Mouse (Mus musculus) left cerebral cortex, postnatal 10 days (tissue): Measurements from ENCODE around the gene Krt33a. TPM values are rescaled to one million over a fixed set of nuclear protein-coding genes. Genes with fewer than 3 reads are reported as not detected.

Experiments used
- DNase-seq, 2 experiments: peaks; one replicate each; pipeline ENCODE4 v3.0.0; 2021 to 2022; ENCODE audit warnings: low spot score in 2 of 2, mixed read lengths in 1 of 2; ENCODE audit errors: extremely low spot score in 1 of 2
- intact Hi-C: fragments of 180-260 bp; cut with DNase I; formaldehyde crosslinking; loops from one replicate; pipeline ENCODE4 v1.15.1; 2025
- total RNA-seq, 2 experiments: library from RNA; stranded (reverse); gene quantifications; 2 replicates each; pipeline ENCODE4 v1.2.3; 2021

Krt33a gene
- total RNA-seq: not detected

DNA sequence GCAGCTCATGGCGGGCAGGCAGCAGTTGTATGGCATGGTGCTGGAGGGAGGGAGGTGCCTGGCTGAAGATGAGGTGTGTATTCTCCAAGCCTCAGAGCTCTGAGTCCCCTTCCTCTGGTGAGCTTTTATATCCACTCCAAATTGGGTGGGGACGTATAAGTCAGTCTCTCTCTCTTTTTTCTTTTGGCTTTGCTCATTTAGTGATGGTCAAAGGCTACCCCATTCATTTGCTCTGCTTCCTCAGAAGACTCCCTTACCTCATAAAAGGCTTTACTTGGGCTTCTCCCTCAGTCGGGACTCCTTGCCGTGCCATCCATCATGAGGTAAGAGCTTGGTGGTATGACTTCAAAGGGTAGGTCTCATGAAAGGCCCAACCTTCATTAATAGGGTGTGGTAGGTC, at the start of gene Krt33a:
Gene Krt33a (minus strand): TSS at position 101 of the 400 bp plus-strand sequence.
- DNase-seq: no peak
- intact Hi-C loops: no loop called here

DNA sequence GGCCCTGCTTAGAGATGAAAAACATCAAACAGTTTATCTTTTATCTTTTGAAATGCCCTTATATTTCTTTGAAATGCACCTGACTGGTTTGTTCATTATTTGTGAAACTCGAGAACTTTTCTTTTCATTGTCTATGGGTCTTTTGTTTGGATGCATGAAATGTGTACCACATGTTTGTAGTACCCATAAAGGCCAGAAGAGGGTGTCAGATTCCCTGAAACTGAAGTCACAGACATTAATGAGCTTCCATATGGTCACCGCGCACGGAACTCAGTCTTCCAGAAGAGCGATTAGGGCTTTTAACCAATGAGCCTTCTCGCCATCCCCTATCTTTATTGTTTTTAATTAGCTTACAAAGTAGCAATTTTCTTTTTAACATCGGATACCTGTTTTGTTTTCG, 42.9 kb upstream of the Krt33a start:
- no peak for DNase-seq
- intact Hi-C loops: loop anchor here (5.0 kb wide), 1 partner anchor 223 kb away; no protein-coding TSS in a partner anchor

DNA sequence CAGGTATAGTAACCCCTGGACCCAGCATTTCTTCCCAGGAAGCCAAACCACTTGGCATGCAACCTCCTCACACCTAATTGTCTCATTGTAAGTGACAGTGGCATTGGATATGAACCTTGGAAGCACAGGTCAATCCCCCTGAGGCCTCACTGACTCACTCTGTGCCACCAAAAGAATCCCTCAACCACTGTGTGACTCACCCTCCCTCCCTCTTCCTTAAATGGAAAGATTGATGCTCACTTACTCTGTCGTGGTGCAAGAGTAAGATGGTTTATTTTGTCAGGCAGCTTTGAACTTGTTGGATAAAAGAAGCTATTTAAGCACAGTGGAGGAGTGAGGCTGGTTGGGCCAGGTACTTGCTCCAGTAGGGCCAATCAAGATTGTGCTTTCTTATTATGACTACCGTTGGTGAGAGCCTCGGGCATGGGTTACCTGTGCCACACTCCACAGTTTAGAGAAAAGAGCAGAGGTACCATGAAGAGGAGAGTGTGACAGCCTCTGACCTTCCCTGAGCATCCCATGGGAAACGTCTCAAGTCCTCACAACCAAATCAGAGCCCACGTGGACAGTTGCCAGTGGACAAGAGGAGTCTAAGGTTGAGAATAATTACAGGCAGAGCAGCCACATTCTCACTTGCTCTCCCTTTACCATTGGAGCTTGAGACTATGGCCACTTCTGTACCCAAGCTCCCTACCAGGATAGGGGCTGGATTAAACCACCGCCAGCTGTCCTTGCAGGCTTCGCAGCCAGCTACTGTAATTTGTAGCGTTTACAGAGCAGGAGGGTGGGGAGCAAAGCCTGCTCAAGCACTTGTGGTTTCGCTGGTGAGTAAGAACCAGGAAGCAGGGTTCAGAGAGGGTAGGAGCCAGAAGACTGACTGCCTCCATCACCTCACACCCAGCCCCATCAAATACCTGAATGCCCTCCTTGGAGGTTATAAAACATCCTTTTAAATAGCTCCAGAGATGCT, 40.0 kb upstream of the Krt33a start:
- DNase-seq: no peak
- intact Hi-C loops: loop anchor here (5.0 kb wide), 1 partner anchor 226 kb away; no protein-coding TSS in a partner anchor

DNA sequence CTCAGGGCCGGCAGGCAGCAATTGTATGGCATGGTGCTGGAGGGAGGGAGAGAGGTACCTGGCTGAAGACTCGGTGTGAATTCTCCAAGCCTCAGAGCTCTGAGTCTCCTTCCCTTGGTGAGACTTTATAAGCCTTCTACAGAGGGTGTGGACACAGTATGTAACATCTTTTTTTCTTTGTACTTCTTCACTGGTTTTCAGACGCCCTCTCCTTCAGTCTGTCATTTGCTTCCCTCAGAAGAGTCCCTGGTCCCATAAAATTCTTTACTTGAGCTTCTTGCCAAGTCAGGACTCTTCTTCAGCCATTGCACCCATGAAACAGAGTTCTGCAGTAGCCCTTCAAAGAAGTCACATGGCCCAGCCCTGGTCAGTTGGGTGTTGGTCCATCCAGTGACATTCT, 34.4 kb upstream of the Krt33a start, which contains the start of gene Krt31:
Gene Krt31 (minus strand): TSS at position 101 of the 400 bp plus-strand sequence.
- DNase-seq: no peak
- intact Hi-C loops: no loop called here

DNA sequence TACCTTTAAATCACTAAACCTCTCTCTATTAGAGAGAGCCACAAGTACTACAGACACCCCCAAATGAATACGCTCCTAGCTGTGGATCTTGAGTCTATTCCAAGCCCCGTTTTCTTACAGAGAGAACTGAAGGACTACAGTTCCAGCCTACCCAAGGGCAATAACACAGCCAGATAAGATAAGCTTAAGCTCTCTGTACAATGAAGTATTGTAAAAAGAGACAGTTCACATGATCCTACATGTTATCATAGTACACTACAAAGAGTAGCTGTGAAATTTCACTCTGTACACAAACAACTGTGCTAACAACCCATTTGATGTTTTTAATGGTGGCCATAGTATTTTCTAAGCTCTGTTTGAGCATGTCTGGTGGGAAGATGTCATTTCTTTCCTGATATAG, 31.2 kb upstream of the Krt33a start:
- no peak for DNase-seq
- intact Hi-C loops: no loop called here

DNA sequence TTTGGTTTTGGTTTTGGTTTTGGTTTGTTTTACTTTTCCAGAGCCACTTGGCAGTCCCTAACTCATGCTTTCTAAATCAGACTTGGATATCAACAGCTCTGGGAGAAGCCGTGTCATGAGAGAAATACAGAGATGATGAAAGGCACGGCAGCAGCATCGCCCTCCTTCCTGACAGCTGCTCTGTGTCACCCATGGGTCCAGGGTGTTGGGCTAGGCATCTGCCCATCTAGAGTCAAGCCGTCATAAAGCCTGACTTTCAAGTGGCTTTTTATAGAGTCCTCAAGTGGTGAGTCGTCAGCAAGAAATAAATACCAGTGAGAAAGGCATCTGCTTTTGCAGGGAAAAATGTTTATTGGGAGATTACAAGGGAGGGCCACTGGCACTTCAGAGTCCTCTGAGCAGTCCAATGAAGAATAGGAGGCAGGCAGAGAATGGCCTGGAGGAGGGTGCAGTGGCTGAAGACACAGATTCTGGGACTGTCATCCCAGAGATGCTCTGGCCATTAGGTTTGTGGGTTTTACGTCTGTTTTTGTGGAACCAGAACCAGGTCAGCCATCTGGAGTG, 30.4 kb upstream of the Krt33a start:
- DNase-seq: peak in 1 of 2 experiments; percentile 4
- intact Hi-C loops: no loop called here

DNA sequence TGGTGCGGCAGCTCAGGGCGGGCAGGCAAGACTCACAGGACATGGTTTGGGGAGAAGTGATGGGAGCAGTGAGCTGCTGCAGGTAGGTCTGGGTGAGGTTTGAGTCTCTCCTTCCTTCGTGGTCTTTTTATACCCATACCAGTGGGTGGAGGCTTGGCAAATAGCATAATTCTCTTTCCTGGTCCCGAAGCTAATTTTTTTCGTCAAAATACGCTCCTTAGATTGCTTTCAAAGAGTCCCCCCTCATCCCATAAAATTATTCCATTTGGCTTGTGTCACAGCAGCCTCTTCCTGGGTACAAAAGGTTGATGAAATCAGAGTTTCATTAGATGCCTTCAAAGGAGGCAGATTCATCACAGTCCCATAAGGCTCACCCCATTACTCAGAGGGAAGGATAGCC, 25.4 kb upstream of the Krt33a start, which contains the start of gene Krt34:
Gene Krt34 (minus strand): TSS at position 101 of the 400 bp plus-strand sequence.
- intact Hi-C loops: no loop called here
- no peak for DNase-seq

DNA sequence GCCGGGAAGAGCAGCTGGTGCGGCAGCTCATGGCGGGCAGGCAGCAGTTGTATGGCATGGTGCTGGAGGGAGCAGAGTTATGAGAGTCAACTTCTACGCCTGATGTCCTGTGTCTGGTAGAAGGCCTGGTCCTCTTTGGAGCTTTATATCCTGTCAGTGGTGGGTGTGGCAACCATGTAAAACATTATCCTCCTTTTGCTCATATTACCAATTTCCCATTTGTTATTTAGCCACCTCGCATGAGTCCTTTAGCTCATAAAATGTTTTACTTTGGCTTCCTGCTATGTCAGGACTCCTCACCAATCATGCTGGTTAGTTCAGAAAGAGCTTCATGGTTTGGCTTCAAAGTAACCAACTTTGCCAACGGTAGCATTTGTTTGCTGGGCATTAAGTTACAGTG, 13.8 kb upstream of the Krt33a start, which contains the start of gene Krt33b:
Gene Krt33b (minus strand): TSS at position 101 of the 400 bp plus-strand sequence.
- intact Hi-C loops: no loop called here

DNA sequence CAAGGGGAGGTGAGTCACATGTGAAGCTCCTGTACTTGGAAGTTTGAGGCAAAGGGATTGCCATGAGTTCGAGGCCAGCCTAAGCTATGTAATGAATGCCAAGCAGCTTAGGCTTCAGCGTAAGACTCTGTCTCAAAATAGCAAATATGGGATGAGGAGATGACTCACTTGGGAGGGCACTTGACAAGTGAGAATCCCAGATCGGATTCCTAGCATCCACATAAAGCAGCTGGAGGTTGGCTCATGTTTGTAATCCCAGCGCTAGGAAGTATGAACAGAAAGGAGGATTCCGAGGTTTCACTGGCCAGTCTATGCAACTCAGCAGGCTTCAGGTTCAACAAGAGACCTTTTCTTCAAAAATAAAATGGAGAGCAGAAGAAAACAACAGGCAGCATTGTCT, 5.4 kb upstream of the Krt33a start:
- intact Hi-C loops: no loop called here
- no peak for DNase-seq

More for the DNA sequence above, 13.8 kb upstream of the Krt33a start, which contains the start of gene Krt33b:
- no peak for DNase-seq

DNA sequence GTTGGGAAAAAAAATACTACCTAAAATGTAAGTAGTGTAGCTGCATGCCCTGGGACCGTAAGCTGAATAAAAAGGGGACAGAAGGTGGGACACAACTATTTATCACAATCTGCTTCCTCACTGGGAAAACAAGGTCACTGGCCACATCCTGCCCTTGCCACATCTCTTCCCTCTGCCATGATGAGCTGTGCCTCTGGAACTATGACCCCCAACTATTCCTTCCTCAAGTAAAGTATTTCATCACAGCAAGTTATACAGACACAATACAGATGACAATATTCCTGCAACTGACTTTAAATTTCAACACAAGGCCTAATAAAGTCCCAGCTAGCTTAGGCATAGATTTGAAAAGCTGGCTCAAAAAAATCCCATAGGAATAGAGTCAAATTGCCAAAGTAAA, 3.5 kb upstream of the Krt33a start:
- no peak for DNase-seq
- intact Hi-C loops: no loop called here

DNA sequence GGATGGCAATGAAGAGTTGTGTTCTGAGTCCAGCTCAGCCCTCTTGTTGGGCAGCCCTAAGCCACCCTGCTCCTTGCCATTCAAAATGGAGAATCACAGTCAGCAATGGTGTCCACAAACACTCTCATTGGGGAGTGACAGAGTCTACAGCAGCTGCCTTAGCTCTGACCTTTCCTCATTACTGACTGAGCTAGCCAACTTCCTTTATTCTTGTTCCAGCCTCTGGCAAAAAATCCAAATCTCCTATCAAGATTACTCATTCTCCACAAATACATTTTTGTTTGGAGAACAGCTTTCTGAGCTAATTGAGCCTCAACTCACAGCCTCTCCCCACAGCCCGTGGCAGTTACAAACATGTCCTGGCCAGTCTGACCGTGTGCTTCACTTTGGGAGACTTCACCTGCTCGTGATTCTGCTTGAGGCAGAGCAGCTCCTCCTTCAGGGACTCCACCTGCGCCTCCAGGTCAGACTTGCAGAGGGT, 2.3 kb downstream of the Krt33a start:
- intact Hi-C loops: no loop called here
- DNase-seq: no peak

DNA sequence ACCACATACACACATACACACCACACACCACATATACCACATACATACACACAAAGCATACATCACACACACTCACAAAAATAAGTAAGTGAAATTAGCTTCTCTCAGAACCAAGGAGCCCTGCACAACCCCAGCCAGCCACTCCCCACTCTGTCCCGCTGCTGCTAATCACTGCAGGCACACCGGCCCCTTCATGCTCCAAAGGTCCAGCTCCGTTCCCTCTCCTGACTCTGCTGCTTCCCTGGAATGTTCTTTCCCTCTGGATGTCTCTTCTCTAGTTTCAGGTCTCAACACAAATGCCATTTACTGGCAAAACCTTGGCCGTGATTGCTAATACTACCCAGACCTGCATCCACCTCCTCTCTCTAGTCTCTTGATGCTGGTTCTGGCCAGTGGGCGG, 5.3 kb downstream of the Krt33a start:
- intact Hi-C loops: no loop called here
- no peak for DNase-seq

DNA sequence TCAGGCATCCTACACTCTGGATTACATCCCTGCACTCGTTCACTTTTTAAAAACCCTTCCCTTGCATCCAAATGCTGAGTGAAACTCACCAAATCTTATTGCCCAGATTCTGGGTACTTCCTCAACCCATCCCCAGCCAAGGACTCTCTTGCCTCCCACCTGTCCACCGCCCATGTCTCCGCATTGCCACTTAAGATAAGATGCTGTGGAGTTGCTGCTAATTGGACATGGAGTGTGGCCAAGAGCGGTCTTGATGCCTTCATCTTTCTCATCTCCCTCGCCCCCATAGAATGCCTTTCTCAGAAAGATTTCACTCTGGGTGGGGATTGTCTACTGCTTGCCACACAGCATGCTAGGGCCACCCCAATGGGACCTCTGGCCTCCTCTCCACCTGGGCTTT, 7.7 kb downstream of the Krt33a start:
- intact Hi-C loops: loop anchor here (5.0 to 10.0 kb wide), 2 partner anchors 274 to 624 kb away; partner anchors contain the start of gene Krt10

DNA sequence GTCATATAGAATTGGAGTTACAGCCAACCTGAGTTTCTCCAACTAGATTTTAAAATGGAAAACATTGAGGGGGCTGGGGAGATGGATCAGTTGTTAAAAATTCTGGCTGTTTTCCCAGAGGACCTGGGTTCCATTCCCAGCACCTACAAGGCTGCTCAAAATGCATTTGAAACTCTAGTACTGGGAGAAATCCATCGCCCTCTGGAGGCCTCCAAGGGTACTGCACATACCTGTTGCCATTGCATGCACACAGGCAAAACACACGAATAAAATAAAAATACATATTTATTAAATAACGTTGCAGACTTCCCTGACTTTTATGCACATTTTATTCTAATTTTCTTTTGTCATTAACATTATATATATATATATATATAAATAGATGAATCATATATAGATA, 9.4 kb downstream of the Krt33a start:
- intact Hi-C loops: loop anchor here (5.0 to 10.0 kb wide), 2 partner anchors 276 to 622 kb away; partner anchors contain the start of gene Krt10
- DNase-seq: no peak

More for the DNA sequence above, 7.7 kb downstream of the Krt33a start:
- no peak for DNase-seq

DNA sequence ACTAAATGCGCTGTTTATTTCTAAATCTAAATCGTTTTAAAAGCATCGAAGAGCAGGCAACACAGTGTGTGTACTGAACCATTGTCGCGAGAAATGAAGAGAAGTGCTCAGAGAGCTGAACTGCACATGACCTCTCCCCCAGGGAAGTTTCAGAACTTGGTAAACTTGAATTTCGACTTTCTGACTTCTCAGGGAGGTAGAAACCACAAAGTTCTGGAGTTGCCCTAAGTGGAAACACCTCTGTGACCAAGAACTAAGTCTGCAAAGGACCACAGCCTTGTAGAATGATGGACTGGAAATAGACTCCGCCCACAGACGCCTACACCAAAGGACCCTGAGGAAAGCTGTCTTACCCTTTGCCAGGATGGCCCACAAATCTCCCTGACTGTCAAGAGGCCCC, 10.1 kb downstream of the Krt33a start:
- no peak for DNase-seq
- intact Hi-C loops: loop anchor here (2.0 to 10.0 kb wide), 3 partner anchors 276 to 621 kb away; partner anchors contain the start of gene Krt10

DNA sequence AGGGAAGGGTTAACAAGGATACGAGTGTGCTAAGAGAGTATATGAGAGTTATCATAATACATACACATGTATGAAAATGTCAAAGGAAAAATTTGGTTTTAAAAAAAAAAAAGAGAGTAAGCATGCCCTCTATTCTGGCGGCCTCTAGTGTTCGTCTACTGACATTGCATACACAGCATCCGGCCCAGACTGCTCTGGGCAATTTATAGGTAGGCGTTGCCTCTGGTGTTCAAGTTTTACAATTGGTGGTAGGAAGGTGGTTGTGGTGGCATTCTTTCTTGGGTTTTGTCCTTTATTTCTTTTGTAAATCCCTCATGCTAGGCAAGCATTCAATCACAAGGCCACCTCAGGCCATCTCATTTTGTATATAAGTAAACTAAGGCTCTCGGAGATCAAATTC, 11.2 kb downstream of the Krt33a start:
- peak; percentile 44 to 73 for DNase-seq
- intact Hi-C loops: loop anchor here (2.0 to 10.0 kb wide), 3 partner anchors 277 to 620 kb away; partner anchors contain the start of gene Krt10

DNA sequence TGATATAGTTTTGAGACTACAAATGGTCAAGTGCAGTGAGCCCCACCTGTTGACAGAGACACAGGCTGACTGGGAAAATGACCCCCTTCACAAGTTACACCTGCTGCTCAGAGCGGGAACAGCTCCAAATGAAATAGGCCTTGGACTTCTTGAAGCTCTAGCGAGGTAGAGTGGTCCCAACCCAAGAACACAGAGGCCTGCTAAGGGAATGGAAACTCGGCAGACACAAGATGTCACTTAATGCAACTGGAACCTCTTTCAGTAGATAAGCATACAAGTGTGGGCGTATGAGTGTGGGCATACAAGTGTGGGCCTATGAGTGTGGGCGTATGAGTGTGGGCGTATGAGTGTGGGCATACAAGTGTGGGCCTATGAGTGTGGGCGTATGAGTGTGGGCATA, 16.9 kb downstream of the Krt33a start:
- intact Hi-C loops: no loop called here

DNA sequence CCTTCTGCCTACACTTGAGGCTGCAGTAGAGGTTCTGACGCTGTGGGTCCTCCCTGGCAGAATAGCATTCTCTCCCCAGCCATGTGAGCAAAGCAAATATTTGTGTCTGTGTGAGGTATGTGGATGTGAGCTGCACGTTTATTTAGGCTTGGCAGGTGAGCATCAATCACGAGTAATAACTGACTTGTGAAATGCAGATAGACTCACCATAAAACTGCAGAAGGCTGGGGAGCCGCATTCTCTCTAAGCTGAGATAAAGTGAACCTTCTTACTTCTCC, 21.7 kb downstream of the Krt33a start:
- intact Hi-C loops: no loop called here
- no peak for DNase-seq

More for the DNA sequence above, 16.9 kb downstream of the Krt33a start:
- DNase-seq: no peak

DNA sequence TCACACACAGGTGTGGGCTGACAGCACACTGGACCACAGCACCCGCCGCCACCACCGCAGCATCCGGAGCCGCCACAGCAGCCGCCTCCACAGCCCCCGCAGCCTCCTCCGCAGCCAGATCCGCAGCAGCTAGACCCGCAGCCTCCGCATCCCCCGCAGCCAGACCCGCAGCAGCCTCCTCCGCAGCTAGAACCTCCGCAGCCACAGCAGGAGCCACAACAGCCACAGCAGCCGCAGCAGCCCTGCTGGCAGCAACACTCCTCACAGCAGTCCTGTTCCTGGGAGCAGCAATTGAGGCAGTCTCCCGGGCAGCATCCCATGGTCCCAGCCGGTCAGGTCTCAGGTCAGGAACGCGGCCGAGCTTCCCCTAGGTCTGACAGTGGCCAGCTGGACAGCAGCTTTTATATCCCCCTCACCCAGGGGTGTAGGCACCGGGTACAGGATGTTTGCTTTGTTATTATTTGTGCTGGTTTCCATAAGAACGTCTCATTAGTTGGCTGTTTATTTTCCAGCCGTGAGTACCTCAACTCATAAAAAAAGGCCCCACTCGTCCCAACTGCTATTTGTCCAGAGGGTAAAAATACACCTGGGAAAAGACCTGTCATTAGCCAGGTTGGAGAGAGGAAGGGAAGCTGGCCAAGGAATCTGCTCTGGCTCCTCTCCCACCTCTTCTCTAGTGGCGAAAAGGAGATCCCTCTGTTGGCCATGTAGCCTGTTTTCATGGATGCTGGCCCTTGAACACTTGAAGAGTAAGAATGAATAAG, 22.2 kb downstream of the Krt33a start, which contains the start of gene Krtap17-1:
Gene Krtap17-1 (minus strand): TSS at position 375 of the 764 bp plus-strand sequence.
- peak in 1 of 2 experiments; percentile 28 for DNase-seq
- intact Hi-C loops: no loop called here
